Mouse (Mus musculus) MEL (cell line): Measurements from ENCODE around the gene Myo1c. TPM values are rescaled to one million over a fixed set of nuclear protein-coding genes. Genes with fewer than 3 reads are reported as not detected.

Experiments
- DNase-seq: peaks from one replicate; pipeline ENCODE4 v3.0.0; 2011; ENCODE audit warnings: low read depth, low spot score
- H3K27ac ChIP-seq: 2 replicates; pipeline ENCODE4 v1.5.1; 2012; ENCODE audit warnings: low read depth, mild to moderate bottlenecking, control low read depth, low read length, moderate library complexity; ENCODE audit not compliant: control insufficient read depth
- H3K27me3 ChIP-seq, 2 experiments: fragments of 150-350 bp in 1 of 2; sonication (generic) in 1 of 2; 2 replicates each; pipeline ENCODE4 v1.6.1; 2012; ENCODE audit warnings: low read length in 2 of 2, mild to moderate bottlenecking in 2 of 2, improper control_type of control experiment in 1 of 2, moderate library complexity in 1 of 2; ENCODE audit not compliant: insufficient read depth in 2 of 2, control insufficient read depth in 1 of 2
- H3K36me3 ChIP-seq, 2 experiments: 2 replicates each; pipeline ENCODE4 v1.6.1; 2012 to 2014; ENCODE audit warnings: low read length in 2 of 2, improper control_type of control experiment in 1 of 2, inconsistent platforms in 1 of 2, mild to moderate bottlenecking in 1 of 2; ENCODE audit not compliant: insufficient read depth in 2 of 2, control insufficient read depth in 1 of 2
- H3K4me1 ChIP-seq, 2 experiments: fragments of 150-350 bp in 1 of 2; sonication (generic) in 1 of 2; 2 replicates each; pipeline ENCODE4 v1.6.1; 2012; ENCODE audit warnings: low read length in 2 of 2, improper control_type of control experiment in 1 of 2, mild to moderate bottlenecking in 1 of 2; ENCODE audit not compliant: insufficient read depth in 2 of 2, control insufficient read depth in 1 of 2
- H3K4me3 ChIP-seq, 2 experiments: fragments of 150-350 bp in 1 of 2; sonication (generic) in 1 of 2; 2 replicates each; pipeline ENCODE4 v1.5.1; 2012; ENCODE audit warnings: low read depth in 2 of 2, low read length in 2 of 2, mild to moderate bottlenecking in 2 of 2, moderate library complexity in 2 of 2, control low read depth in 1 of 2, improper control_type of control experiment in 1 of 2; ENCODE audit not compliant: control insufficient read depth in 1 of 2, insufficient read depth in 1 of 2
- H3K79me2 ChIP-seq: 2 replicates; pipeline ENCODE4 v1.6.1; 2012; ENCODE audit warnings: mild to moderate bottlenecking, low read length, moderate library complexity; ENCODE audit not compliant: control insufficient read depth, poor library complexity, insufficient read depth
- H3K9ac ChIP-seq: 2 replicates; pipeline ENCODE4 v1.6.1; 2012; ENCODE audit warnings: low read depth, mild to moderate bottlenecking, control low read depth, low read length, moderate library complexity; ENCODE audit not compliant: control insufficient read depth, poor library complexity, severe bottlenecking
- H3K9me3 ChIP-seq: fragments of 150-350 bp; sonication (generic); replicated peaks from 2 replicates; pipeline ENCODE4 v1.6.1; 2012; ENCODE audit warnings: mild to moderate bottlenecking, low read length, improper control_type of control experiment, moderate library complexity; ENCODE audit not compliant: insufficient read depth
- CHD1 ChIP-seq: IDR thresholded peaks from 2 replicates; pipeline ENCODE4 v1.6.1; 2012; ENCODE audit warnings: low read depth, mild to moderate bottlenecking, inconsistent platforms, low read length, improper control_type of control experiment
- CHD2 ChIP-seq: IDR thresholded peaks from 2 replicates; pipeline ENCODE4 v1.6.1; 2011; ENCODE audit warnings: low read length, improper control_type of control experiment
- E2F4 ChIP-seq: IDR thresholded peaks from 2 replicates; pipeline ENCODE4 v1.6.1; 2011; ENCODE audit warnings: low read depth, low read length, improper control_type of control experiment, borderline replicate concordance
- ELF1 ChIP-seq: IDR thresholded peaks from 2 replicates; pipeline ENCODE4 v1.6.1; 2014; ENCODE audit warnings: low read depth, mild to moderate bottlenecking, inconsistent platforms, low read length, improper control_type of control experiment, moderate library complexity
- EP300 ChIP-seq, 2 experiments: IDR thresholded peaks; 2 replicates each; pipeline ENCODE4 v1.6.1; 2011; ENCODE audit warnings: improper control_type of control experiment in 2 of 2, low read length in 2 of 2, low read depth in 1 of 2, mild to moderate bottlenecking in 1 of 2
- ETS1 ChIP-seq: IDR thresholded peaks from 2 replicates; pipeline ENCODE4 v1.6.1; 2012; ENCODE audit warnings: low read depth, mild to moderate bottlenecking, inconsistent platforms, low read length, improper control_type of control experiment, moderate library complexity
- HCFC1 ChIP-seq: IDR thresholded peaks from 2 replicates; pipeline ENCODE4 v1.6.1; 2012; ENCODE audit warnings: low read depth, mild to moderate bottlenecking, inconsistent platforms, low read length, improper control_type of control experiment, moderate library complexity
- JUND ChIP-seq: IDR thresholded peaks from 2 replicates; pipeline ENCODE4 v1.6.1; 2011; ENCODE audit warnings: low read depth, mild to moderate bottlenecking, improper control_type of control experiment, low read length
- MAFK ChIP-seq: IDR thresholded peaks from 2 replicates; pipeline ENCODE4 v1.6.1; 2011; ENCODE audit warnings: low read depth, mild to moderate bottlenecking, low read length, improper control_type of control experiment, borderline replicate concordance
- MAZ ChIP-seq: IDR thresholded peaks from 2 replicates; pipeline ENCODE4 v1.6.1; 2012; ENCODE audit warnings: low read depth, mild to moderate bottlenecking, inconsistent platforms, low read length, improper control_type of control experiment
- NELFE ChIP-seq: IDR thresholded peaks from 2 replicates; pipeline ENCODE4 v1.6.1; 2011; ENCODE audit warnings: low read depth, low read length, improper control_type of control experiment
- POLR2A ChIP-seq, 2 experiments: IDR thresholded peaks; 2 replicates each; pipeline ENCODE4 v1.6.1; 2011 to 2012; ENCODE audit warnings: low read length in 2 of 2, mild to moderate bottlenecking in 2 of 2, control low read depth in 1 of 2, improper control_type of control experiment in 1 of 2, low read depth in 1 of 2, moderate library complexity in 1 of 2; ENCODE audit not compliant: control insufficient read depth in 1 of 2, insufficient read depth in 1 of 2, poor library complexity in 1 of 2
- POLR2AphosphoS2 ChIP-seq: IDR thresholded peaks from 2 replicates; pipeline ENCODE4 v1.6.1; 2011; ENCODE audit warnings: low read length, improper control_type of control experiment
- POLR2AphosphoS5 ChIP-seq: IDR thresholded peaks from 2 replicates; pipeline ENCODE4 v1.6.1; 2012; ENCODE audit warnings: low read depth, borderline replicate concordance, mild to moderate bottlenecking, inconsistent platforms, low read length, moderate library complexity, mixed read lengths
- RCOR1 ChIP-seq: IDR thresholded peaks from 2 replicates; pipeline ENCODE4 v1.6.1; 2012; ENCODE audit warnings: low read depth, mild to moderate bottlenecking, inconsistent platforms, low read length, improper control_type of control experiment
- SIN3A ChIP-seq: IDR thresholded peaks from 2 replicates; pipeline ENCODE4 v1.6.1; 2012; ENCODE audit warnings: low read length, improper control_type of control experiment, inconsistent platforms
- TCF12 ChIP-seq: IDR thresholded peaks from 2 replicates; pipeline ENCODE4 v1.6.1; 2014; ENCODE audit warnings: low read depth, mild to moderate bottlenecking, inconsistent platforms, low read length, improper control_type of control experiment, moderate library complexity
- USF2 ChIP-seq, 2 experiments: IDR thresholded peaks; 2 replicates each; pipeline ENCODE4 v1.6.1; 2011 to 2012; ENCODE audit warnings: improper control_type of control experiment in 2 of 2, low read length in 2 of 2, borderline replicate concordance in 1 of 2, inconsistent platforms in 1 of 2, low read depth in 1 of 2, mild to moderate bottlenecking in 1 of 2; ENCODE audit not compliant: insufficient read depth in 1 of 2
- ZMIZ1 ChIP-seq: IDR thresholded peaks from 2 replicates; pipeline ENCODE4 v1.6.1; 2012; ENCODE audit warnings: low read depth, mild to moderate bottlenecking, inconsistent platforms, low read length, improper control_type of control experiment, moderate library complexity
- ZNF384 ChIP-seq: IDR thresholded peaks from 2 replicates; pipeline ENCODE4 v1.6.1; 2012; ENCODE audit warnings: low read depth, mild to moderate bottlenecking, inconsistent platforms, low read length, improper control_type of control experiment
- polyA plus RNA-seq, 2 experiments: library from polyadenylated mRNA; stranded (reverse) in 1 of 2; unstranded in 1 of 2; fragments of >175 nt in 1 of 2; fragments of >200 nt in 1 of 2; gene quantifications; 2 replicates each; pipeline versions ENCODE4 v1.2.1 to v1.2.4; 2012; ENCODE audit warnings: low replicate concordance in 2 of 2, low read depth in 1 of 2; ENCODE audit not compliant: insufficient read length in 2 of 2, insufficient read depth in 1 of 2, missing spikeins in 1 of 2
- total RNA-seq: library from RNA; depleted of rRNA; stranded (reverse); fragments of 300-350 nt; gene quantifications from 2 replicates; pipeline ENCODE4 v1.2.3, GENCODE M21; 2012

Myo1c gene
- total and polyA plus RNA-seq, 3 experiments: 33.2 to 45.6 TPM; not detected in 1

DNA sequence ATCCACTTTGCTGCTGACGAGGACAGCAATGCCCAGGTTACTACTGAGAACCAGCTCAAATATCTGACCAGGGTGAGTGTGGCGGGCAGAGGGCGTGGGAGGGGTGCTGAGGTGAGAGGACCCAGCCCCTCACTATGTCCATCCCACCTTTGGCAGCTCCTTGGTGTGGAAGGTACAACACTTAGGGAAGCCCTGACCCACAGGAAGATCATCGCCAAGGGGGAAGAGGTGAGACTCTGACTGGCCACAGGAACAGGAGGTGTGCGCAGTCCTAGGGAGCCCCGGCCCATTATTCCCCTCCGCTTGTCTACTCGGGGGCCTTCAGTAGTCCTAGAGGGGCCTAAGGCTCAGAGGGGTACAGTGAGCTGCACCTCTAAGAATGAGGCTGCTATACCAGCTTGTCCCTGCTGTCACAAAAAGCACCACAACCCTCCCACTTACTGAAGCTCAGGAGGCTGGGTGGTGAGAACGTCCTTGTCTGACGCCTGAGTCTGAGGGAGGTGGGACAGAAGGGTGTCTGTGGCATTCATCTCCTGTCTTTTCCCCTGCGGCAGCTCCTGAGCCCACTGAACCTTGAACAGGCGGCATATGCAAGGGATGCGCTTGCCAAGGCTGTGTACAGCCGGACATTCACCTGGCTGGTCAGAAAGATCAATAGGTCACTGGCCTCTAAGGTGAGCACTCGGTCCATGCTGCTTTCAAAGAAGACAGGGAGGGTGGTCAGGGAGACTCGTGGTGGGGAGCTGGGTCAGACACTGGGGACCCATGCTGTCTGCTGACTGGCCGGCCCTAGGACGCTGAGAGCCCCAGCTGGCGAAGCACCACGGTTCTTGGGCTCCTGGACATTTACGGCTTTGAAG is 10.9 kb downstream of the Myo1c start:
- no peaks in the 10 kb centered on the region for H3K9me3 ChIP-seq
- no peak overlapping the region for H3K9ac ChIP-seq
- peaks cover 0 to 8% of the 10 kb centered on the region in 2 experiments; a peak in 2 of 4 replicates for H3K36me3 ChIP-seq
- H3K27ac ChIP-seq: no peak overlapping the region
- peaks cover 3% of the 10 kb centered on the region for H3K79me2 ChIP-seq
- H3K4me1 ChIP-seq: no peaks in the 10 kb centered on the region
- no peak for TF ChIP-seq MAZ
- H3K27me3 ChIP-seq: no peaks in the 10 kb centered on the region
- no peak for DNase-seq
- H3K4me3 ChIP-seq: no peak overlapping the region

DNA sequence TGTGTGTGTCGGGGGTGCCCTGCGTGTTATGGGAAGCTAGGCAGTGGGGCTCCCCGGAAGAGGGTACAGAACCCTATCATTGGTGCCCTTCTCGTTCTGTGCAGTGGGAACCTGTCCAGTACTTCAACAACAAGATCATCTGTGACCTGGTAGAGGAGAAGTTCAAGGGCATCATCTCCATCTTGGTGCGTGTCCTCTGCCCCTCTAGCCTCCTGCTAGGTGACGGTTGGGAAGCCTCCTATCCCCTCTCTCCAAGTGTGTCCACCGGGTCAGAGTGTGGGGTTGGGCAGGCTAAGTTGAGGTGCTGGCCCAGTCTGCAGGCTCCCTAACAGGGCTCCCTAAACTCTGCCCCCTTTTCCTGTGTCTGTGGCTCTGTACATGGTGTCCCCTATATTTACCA is 11.8 kb downstream of the Myo1c start:
- no peaks in the 10 kb centered on the region for H3K27me3 ChIP-seq
- no peak overlapping the region for H3K9ac ChIP-seq
- no peaks in the 10 kb centered on the region for H3K79me2 ChIP-seq
- no peak overlapping the region for H3K4me3 ChIP-seq
- no peak overlapping the region for H3K27ac ChIP-seq
- no peak for DNase-seq
- H3K4me1 ChIP-seq: no peaks in the 10 kb centered on the region
- peaks cover 0 to 8% of the 10 kb centered on the region in 2 experiments; a peak in 2 of 4 replicates for H3K36me3 ChIP-seq
- H3K9me3 ChIP-seq: no peaks in the 10 kb centered on the region
- no peak for TF ChIP-seq POLR2A (IDR thresholded peaks at IDR 0.05; ENCODE audit: control insufficient read depth in 1 of 2, insufficient read depth in 1 of 2, low read depth in 1 of 2, low read length in 2 of 2, poor library complexity in 1 of 2)
- no peak for TF ChIP-seq CHD2
- TF ChIP-seq ZMIZ1: no peak
- no peak for TF ChIP-seq E2F4
- TF ChIP-seq POLR2AphosphoS2: no peak
- TF ChIP-seq USF2 (IDR thresholded peaks at IDR 0.05; ENCODE audit: borderline replicate concordance in 1 of 2, insufficient read depth in 1 of 2, low read depth in 1 of 2, low read length in 2 of 2): no peak
- TF ChIP-seq ELF1: no peak
- no peak for TF ChIP-seq MAFK
- TF ChIP-seq EP300 (IDR thresholded peaks at IDR 0.05; ENCODE audit: low read depth in 1 of 2, low read length in 2 of 2): no peak
- no peak for TF ChIP-seq SIN3A
- no peak for TF ChIP-seq ETS1
- TF ChIP-seq NELFE: no peak
- TF ChIP-seq POLR2AphosphoS5: no peak
- TF ChIP-seq ZNF384: no peak
- TF ChIP-seq RCOR1: no peak
- TF ChIP-seq JUND: no peak
- no peak for TF ChIP-seq HCFC1
- TF ChIP-seq TCF12: no peak
- no peak for TF ChIP-seq CHD1
